Mouse (Mus musculus) ES-Bruce4 (cell line): Measurements from ENCODE around the gene Rpl9-ps6. TPM values are rescaled to one million over a fixed set of nuclear protein-coding genes. Genes with fewer than 3 reads are reported as not detected.

Experiments
- H3K27ac ChIP-seq: 2 replicates; pipeline ENCODE4 v1.5.1; 2012; ENCODE audit warnings: low read length, inconsistent platforms; ENCODE audit not compliant: insufficient read depth
- H3K27me3 ChIP-seq: 2 replicates; pipeline ENCODE4 v1.6.1; 2012; ENCODE audit warnings: mild to moderate bottlenecking, low read length, inconsistent platforms; ENCODE audit not compliant: control insufficient read depth, poor library complexity, insufficient read depth, severe bottlenecking
- H3K36me3 ChIP-seq: 2 replicates; pipeline ENCODE4 v1.6.1; 2012; ENCODE audit warnings: inconsistent platforms, mild to moderate bottlenecking, low read length, moderate library complexity; ENCODE audit not compliant: control insufficient read depth, poor library complexity, insufficient read depth, severe bottlenecking
- H3K4me1 ChIP-seq: one replicate; pipeline ENCODE4 v1.8.1; 2011; ENCODE audit warnings: low read length; ENCODE audit not compliant: control insufficient read depth, insufficient read depth
- H3K4me3 ChIP-seq: 2 replicates; pipeline ENCODE4 v1.5.1; 2011; ENCODE audit warnings: low read depth, mild to moderate bottlenecking, low read length
- H3K9ac ChIP-seq: 2 replicates; pipeline ENCODE4 v1.6.1; 2012; ENCODE audit warnings: low read depth, mild to moderate bottlenecking, inconsistent platforms; ENCODE audit not compliant: poor library complexity, severe bottlenecking
- H3K9me3 ChIP-seq: replicated peaks from 2 replicates; pipeline ENCODE4 v1.6.1; 2012; ENCODE audit warnings: mild to moderate bottlenecking, low read length, inconsistent platforms; ENCODE audit not compliant: control insufficient read depth, poor library complexity, insufficient read depth, severe bottlenecking
- CTCF ChIP-seq: IDR thresholded peaks from one replicate; pipeline ENCODE4 v1.8.1; 2011; ENCODE audit warnings: low read depth, low read length
- EP300 ChIP-seq: IDR thresholded peaks from 2 replicates; pipeline ENCODE4 v1.6.1; 2011; ENCODE audit warnings: low read depth, low read length; ENCODE audit not compliant: insufficient read depth
- POLR2A ChIP-seq: IDR thresholded peaks from one replicate; pipeline ENCODE4 v1.8.1; 2011; ENCODE audit warnings: low read length; ENCODE audit not compliant: insufficient read depth
- polyA plus RNA-seq: library from polyadenylated mRNA; stranded (reverse); fragments of >200 nt; gene quantifications from 2 replicates; pipeline ENCODE4 v1.2.4, GENCODE M21; 2011; ENCODE audit warnings: low read depth; ENCODE audit not compliant: missing spikeins, insufficient read depth, insufficient read length

The Rpl9-ps6 gene
- polyA plus RNA-seq, 1 experiment: 1,831 TPM

DNA sequence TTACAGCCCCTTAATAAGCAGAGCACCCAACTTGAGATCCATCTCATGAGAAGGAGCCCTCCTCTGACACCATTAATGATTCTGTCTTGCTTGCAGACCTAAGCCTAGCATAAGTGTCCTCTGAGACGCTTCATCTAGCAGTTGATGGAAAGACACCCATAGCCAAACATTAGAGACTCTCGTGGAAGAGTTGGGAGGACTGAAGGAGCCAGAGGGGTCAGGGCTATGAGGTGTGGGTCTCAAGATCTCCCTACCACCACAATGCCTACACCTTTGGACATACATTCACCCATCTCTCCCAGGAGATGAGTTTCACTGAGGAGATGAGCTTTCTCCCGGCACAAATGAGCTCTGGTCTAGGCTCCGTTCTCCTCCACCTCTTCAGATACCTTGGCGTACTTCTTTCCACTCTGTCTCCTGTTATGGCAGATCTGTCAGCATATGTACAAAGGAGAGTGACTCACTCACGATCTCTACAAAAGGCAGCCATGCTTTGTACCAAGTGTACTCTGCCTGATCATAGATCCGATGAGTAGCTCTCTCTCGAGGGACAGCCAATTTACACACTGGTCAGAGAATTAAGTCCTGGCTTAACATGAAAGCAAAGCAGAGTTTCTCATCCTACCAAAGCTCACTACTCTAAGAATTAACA, 14.5 kb upstream of the Rpl9-ps6 start:
- no peak overlapping the region for H3K27ac ChIP-seq
- H3K36me3 ChIP-seq: no peaks in the 10 kb centered on the region
- no peak overlapping the region for H3K4me3 ChIP-seq
- no peaks in the 10 kb centered on the region for H3K4me1 ChIP-seq
- no peak overlapping the region for H3K9ac ChIP-seq
- no peaks in the 10 kb centered on the region; the same call in 1 of the 2 replicates for H3K27me3 ChIP-seq
- TF ChIP-seq CTCF: no peak
- TF ChIP-seq EP300: no peak
- TF ChIP-seq POLR2A: no peak
- no peaks in the 10 kb centered on the region for H3K9me3 ChIP-seq

DNA sequence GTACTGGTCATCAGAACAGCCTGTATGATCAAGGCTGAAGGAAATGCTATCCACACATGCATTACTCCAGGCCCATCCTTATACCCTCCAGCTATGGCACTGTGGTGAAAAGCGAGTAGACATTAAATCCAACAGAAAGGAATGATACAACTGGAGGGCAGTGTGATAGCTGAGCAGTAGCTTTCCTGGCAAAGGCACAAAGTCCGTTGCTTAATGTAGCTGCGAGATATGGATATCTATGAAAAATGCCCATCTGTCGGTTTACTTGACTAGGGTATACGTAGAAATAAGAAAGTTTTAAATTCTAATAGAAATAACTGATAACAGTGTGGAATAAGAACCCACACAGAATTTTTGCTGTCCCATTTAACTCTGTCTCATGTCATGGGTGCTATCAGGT, 13.9 kb upstream of the Rpl9-ps6 start:
- no peaks in the 10 kb centered on the region for H3K9me3 ChIP-seq
- no peaks in the 10 kb centered on the region for H3K4me1 ChIP-seq
- no peak overlapping the region for H3K27ac ChIP-seq
- TF ChIP-seq CTCF (no peak), EP300 (no peak), POLR2A (no peak)
- no peak overlapping the region for H3K9ac ChIP-seq
- no peak overlapping the region for H3K4me3 ChIP-seq
- no peaks in the 10 kb centered on the region for H3K36me3 ChIP-seq
- H3K27me3 ChIP-seq: no peaks in the 10 kb centered on the region; the same call in 1 of the 2 replicates

DNA sequence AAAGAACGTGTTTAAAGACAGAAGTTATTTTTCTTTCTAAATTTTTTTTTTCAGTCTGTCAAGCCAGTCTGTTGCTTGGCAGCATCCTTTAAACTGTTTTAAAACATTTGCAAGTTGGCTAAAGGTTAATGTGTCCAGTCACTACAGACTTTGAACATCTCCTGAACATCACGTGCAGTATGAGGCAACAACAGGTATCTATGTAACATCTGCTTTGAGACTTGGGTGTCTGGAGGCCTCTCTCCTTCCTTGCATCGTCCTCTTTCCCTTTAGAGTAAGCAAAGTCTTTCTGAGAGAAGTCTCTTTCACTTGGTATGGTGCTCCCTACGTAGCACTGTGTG, 10.3 kb upstream of the Rpl9-ps6 start:
- no peaks in the 10 kb centered on the region for H3K36me3 ChIP-seq
- no peak overlapping the region for H3K27ac ChIP-seq
- TF ChIP-seq CTCF (no peak), POLR2A (no peak), EP300 (no peak)
- H3K4me1 ChIP-seq: no peaks in the 10 kb centered on the region
- H3K9ac ChIP-seq: no peak overlapping the region
- no peaks in the 10 kb centered on the region for H3K9me3 ChIP-seq
- H3K4me3 ChIP-seq: no peak overlapping the region
- H3K27me3 ChIP-seq: no peaks in the 10 kb centered on the region

DNA sequence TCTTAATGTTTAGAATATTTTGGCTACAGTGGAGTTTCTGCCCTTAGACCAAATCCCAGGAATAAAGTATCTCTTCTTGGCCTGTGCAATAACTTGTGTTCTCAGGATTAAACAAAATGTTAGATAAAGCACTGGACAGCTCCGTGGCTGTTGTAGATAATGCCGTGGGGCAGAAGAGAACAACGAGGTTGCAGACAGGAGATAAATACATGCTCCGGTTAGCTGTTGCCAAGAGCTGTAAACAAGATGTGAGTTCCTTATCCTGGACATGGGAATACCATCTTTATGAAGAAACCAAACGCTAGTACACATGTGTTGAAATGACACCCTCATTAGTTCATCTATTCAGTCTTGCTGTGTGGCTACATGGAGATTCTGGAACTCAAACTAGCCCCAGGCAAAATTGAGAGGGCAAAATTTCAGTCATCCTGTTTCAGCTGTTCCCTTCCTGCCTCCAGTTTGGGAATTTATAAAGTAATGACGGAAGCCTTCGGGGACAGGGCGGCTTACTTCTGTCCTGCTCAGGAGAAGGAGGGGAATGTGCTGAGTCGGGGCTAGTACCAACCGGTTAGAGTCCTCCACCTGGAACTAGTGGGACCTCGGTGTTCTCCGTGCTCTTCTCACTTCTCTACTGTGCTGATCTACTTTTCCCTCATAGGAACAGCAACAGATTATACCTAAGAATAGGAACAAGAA, 9.8 kb upstream of the Rpl9-ps6 start:
- H3K9me3 ChIP-seq: no peaks in the 10 kb centered on the region
- no peak overlapping the region for H3K4me3 ChIP-seq
- no peaks in the 10 kb centered on the region for H3K36me3 ChIP-seq
- H3K27ac ChIP-seq: no peak overlapping the region
- H3K27me3 ChIP-seq: no peaks in the 10 kb centered on the region
- H3K9ac ChIP-seq: no peak overlapping the region
- no peaks in the 10 kb centered on the region for H3K4me1 ChIP-seq
- TF ChIP-seq CTCF (no peak), EP300 (no peak), POLR2A (no peak)

DNA sequence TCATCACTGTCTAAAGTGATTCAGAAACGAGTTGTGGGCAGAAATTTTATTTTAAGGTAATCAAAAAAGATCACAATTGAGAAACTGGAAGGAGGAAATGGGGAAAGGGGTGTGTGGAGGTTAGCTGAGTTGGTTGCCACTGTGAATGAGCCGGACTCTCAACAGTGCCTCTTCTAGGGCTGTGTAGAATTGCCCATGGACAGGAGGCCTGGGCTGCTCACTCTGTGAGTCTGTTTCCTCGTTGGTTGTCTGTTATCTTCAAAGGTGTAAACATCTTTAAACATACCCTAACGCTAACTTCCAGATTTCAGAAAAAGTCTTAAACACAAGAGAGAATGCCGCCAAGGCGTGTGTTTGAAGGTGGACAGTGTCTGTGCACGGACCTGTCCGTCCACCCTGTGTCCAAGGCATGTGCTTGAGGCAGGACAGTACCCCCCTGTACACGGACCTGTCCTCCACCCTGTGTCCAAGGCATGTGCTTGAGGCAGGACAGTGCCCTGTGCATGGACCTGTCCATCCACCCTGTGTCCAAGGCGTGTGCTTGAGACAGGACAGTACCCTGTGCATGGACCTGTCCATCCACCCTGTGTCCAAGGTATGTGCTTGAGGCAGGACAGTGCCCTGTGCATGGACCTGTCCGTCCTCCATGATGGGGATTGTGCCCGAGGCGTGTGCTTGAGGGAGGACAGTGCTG, 4.3 kb upstream of the Rpl9-ps6 start:
- Histone ChIP-seq H3K27ac (no peak overlapping the region), H3K4me1 (no peaks in the 10 kb centered on the region), H3K9me3 (no peaks in the 10 kb centered on the region), H3K4me3 (no peak overlapping the region), H3K36me3 (no peaks in the 10 kb centered on the region), H3K27me3 (no peaks in the 10 kb centered on the region), H3K9ac (no peak overlapping the region)
- TF ChIP-seq POLR2A (no peak), EP300 (no peak), CTCF (no peak)

DNA sequence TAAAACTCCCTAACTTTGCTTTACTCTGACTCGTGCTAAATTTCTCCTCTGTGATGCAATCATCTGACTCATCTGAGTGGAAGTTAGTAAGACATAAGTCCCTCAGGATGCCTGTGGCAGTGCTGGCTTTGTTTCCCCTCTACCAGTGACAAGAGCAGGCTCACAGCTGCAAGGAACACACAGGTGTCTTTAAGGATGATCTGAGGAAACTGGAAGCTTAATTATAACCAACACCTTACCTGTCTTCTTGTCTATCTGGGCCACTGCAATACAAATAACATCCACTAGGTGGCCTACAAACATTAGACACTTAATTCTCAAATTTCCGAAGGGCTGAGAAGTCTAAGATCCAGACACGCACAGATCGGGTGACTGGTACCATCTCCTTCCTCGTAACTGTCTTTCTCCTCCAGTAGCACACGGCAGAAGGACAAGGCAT, 3.7 kb upstream of the Rpl9-ps6 start:
- H3K4me3 ChIP-seq: no peak overlapping the region
- H3K27me3 ChIP-seq: no peaks in the 10 kb centered on the region
- H3K9me3 ChIP-seq: no peaks in the 10 kb centered on the region
- no peak overlapping the region for H3K9ac ChIP-seq
- no peak overlapping the region for H3K27ac ChIP-seq
- H3K4me1 ChIP-seq: no peaks in the 10 kb centered on the region
- H3K36me3 ChIP-seq: no peaks in the 10 kb centered on the region
- no peak for TF ChIP-seq EP300
- no peak for TF ChIP-seq POLR2A
- TF ChIP-seq CTCF: no peak
